7 mouse cellular contexts compared by ENCODE assay signal in genomic region chr14:32896896-32897295, GRCm38 (mm10). TPM values are rescaled to one million over a fixed set of nuclear protein-coding genes. Genes with fewer than 3 reads are reported as not detected.
DNase-seq lines count a peak whose midpoint lies in the region; TF ChIP-seq lines count a peak whose summit lies in the region.

No protein-coding gene starts in this region.

- no peak for TF ChIP-seq CTCF in gastrocnemius, adult 2 months (IDR thresholded peaks at IDR 0.05)

- peak; percentile 10 for DNase-seq in urinary bladder, postnatal 25 days (ENCODE audit: low spot score)
- DNase-seq in urinary bladder, adult 2 months (ENCODE audit: low spot score) = no peak
- DNase-seq in gastrocnemius, adult 2 months = peak; percentile 87
- DNase-seq in left cerebral cortex, postnatal 10 days (ENCODE audit: extremely low spot score in 1 of 2, low spot score in 2 of 2) = peak; percentile 67 to 69
- DNase-seq in right cerebral cortex, postnatal 10 days (ENCODE audit: low spot score in 2 of 2) = peak; percentile 83
- DNase-seq in retina, embryonic 14.5 days (ENCODE audit: low spot score) = no peak
- DNase-seq in spleen, adult 18-20 months = no peak

- intact Hi-C loops in gastrocnemius, adult 2 months (cut with DNase I) = no loop called here
- intact Hi-C loops in left cerebral cortex, postnatal 10 days (cut with DNase I) = loop anchor here (10.0 kb wide), 1 partner anchor 82 kb away; no protein-coding TSS in a partner anchor

- peak overlapping the region; percentile 31; the same call in 1 of the 2 replicates for H3K27ac ChIP-seq in gastrocnemius, adult 2 months

- H3K4me3 ChIP-seq in gastrocnemius, adult 2 months = no peak overlapping the region

RNA-seq across cellular contexts. Expression of gene Vstm4, which starts 40.3 kb away (rescaled TPM):
- polyA plus RNA-seq in urinary bladder, adult 2 months (2012; rRNA removed) = 17.0 and 19.0 TPM in 2 replicates
- 1 to 10 TPM; 1.7 to 3.3 TPM for total RNA-seq in gastrocnemius, adult 2 months (2021)
- total RNA-seq in left cerebral cortex, postnatal 10 days (2021) = 1 to 10 TPM; 4.6 to 5.4 TPM

Comparison
In these comparisons a context has a peak if more than half of its experiments do, and no peak if none do; other contexts are left out.
1. DNase-seq: peak in urinary bladder, postnatal 25 days (single experiment), gastrocnemius, adult 2 months (single experiment), left cerebral cortex, postnatal 10 days (2 of 2) and right cerebral cortex, postnatal 10 days (2 of 2); none in urinary bladder, adult 2 months (single experiment), retina, embryonic 14.5 days (single experiment) and spleen, adult 18-20 months (0 of 2).